Mouse (Mus musculus) regulatory T cell (primary cell): Measurements from ENCODE around the gene Dmgdh.

Source experiments
- in situ Hi-C: fragments of 300-600 bp; cut with MboI, MseI; formaldehyde crosslinking; loops from one replicate; pipeline ENCODE4 v1.15.1; 2025; ENCODE audit warnings: high pct_unique_total_duplicates

Dmgdh gene

DNA sequence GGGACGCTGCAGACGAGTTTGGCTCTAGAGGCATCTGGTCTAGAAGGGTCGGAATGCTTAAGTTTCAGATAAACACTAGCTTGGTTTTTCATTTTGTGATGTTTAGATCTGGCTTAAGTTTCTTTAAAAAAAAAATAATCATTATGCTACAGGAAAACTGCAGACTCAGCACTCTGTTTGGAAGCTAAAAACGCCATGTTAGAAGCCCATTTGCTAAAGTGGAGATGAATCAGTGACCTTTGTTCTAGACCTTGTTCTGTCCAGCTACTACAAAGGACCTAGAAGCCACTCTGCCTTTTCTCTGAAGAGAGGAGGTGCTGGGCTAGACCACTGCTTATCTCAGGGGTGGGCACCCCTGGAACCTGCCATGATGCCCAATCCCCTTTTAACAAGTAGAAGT, 36.1 kb downstream of the Dmgdh start:
- in situ Hi-C loops, result no loop called here

DNA sequence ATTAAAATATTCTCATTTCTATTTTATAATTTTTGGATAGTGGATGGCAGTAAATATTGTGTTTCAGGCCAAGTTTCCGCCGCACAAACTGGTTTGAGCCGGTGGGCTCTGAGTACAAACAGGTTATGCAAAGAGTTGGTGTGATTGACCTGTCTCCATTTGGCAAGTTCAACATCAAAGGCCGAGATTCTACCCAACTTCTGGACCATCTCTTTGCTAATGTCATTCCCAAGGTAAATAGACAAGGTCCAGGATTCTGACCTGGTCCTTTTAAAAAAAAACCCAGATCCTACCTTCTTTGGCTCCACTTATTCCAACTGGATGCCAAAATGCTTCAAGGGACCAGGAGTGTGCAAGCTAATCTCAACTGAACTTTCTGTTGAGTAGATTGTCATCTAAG, 37.0 kb downstream of the Dmgdh start:
- in situ Hi-C loops, result no loop called here

DNA sequence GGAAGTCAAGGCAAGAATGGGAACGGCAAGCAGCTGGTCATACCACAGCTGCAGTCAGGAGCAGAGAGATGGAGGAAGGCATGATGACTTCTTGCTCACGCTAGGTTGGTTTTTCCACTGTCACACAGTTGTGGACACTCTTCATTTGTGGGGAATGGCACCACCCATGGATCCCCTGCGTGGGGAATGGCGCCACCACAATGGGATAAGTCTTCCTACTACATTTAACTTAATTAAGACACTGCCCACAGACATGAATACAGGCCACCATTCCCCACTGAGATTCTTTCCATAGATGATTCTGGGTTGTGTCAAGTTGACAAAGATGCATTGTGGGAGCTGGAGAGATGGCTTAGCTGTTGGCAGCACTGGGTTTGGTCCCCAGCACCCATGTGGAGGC, 38.1 kb downstream of the Dmgdh start:
- in situ Hi-C loops, result no loop called here

DNA sequence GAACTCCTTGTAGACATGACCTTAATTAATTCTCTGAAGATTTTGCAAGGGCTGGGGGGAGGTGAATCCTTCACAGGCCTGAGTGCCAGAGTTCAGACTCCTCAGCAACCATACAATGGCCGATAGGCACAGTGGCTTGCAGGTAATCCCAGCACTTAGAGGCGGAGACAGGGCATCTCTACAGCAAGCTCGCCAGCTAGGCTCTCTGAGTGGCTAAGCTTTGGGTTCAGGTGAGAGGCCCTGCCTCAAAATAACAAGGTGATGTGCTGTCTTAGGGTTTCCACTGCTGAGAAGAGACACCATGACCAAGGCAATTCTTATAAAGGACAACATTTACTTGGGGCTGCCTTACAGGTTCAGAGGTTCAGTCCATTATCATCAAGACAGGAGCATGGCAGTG, 39.6 kb downstream of the Dmgdh start:
- in situ Hi-C loops, result no loop called here

DNA sequence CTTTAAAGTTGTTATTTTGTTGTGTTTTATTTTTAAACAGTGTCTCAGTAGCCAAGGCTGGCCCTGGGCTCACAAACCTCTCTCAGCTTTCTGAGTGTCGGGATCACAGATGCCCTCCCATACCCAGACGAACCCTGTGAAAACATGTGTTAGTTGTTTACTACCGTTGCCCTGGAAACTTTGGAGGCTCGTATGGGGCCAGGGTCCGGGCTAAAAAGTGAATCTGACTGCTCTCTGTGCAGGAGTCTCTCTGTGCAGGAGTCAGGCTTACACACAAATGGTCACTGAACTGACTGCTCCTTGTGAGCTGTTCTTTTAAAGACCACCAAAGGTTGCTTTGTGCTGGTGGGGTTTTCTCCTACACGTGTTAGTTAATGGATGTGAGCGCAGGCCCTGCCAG, 42.9 kb downstream of the Dmgdh start:
- in situ Hi-C loops, result no loop called here

DNA sequence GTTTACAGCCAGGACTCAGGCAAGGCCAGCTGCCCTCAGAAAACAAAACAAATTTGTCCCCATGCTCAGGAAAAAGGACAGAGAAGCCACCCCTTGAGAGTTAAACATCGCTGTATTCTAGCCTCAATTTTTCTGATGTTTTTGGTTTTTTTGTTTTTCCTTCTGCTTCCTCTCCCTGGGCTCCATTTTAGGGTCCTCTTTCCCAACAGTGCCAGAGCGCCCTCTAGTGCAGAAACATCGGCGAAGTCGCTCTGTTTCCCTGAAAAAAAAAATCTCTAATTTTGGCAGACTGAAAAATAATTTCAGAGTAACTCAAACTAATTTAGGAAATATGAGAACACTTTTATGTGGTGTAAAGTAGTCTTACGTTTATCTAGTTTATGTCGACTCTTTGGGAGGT, 44.7 kb downstream of the Dmgdh start:
- in situ Hi-C loops, result no loop called here

DNA sequence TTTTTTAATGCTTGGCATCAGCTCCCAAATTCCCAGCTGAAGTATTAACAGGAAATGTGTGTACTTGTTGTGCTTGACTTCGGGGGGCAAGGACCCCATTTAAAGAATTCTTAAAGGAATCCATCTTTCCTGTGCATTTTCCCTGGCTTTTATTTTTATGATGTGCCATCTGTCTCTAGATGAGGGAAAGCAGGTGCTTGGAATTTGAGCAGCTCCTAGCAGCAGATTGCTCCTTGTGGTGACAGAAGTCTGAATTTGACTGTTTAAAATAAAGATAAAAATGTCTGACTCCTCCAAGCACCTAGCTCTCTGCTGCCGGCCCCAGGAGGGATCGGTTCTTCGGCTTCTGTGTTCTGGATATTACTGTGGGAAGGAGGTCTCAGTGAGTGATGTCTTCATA, 47.7 kb downstream of the Dmgdh start:
- in situ Hi-C loops, result no loop called here

DNA sequence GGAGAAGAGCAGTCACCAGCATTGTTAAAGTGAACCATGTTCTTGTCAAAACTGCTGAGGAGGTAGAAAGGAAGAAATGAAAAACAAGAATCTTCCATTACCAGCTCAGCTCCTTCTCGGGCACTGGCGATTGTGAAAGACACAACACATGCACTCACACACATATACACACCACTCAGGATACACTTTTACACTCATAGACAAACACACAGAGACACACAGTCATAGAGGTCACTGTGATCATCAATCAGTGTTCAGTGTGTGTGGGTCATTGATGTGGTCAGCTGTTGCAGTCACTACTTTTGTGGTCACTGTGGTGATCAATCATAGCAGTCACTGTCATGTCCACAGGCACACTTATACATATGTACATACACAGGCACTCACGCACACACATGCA, 49.2 kb downstream of the Dmgdh start:
- in situ Hi-C loops, result no loop called here

DNA sequence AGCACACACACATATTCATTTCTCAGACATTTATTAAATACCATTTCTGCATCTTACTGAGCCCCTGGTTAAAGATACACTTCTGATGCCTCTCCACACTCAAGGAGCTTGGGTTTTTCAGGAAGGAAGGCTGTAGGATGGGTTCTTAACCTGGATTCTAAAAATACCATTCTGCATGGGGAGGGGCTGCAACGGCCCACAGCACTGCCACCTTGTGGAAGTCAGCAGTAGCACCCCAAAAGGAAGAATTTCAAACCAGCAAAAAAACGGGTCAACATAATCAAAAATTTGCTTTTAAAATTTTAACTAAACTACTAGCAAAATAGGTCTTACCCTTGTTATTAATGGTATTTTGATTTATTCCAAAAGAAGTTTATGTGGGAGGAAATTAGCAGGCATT, 50.0 kb downstream of the Dmgdh start:
- in situ Hi-C loops, result no loop called here

DNA sequence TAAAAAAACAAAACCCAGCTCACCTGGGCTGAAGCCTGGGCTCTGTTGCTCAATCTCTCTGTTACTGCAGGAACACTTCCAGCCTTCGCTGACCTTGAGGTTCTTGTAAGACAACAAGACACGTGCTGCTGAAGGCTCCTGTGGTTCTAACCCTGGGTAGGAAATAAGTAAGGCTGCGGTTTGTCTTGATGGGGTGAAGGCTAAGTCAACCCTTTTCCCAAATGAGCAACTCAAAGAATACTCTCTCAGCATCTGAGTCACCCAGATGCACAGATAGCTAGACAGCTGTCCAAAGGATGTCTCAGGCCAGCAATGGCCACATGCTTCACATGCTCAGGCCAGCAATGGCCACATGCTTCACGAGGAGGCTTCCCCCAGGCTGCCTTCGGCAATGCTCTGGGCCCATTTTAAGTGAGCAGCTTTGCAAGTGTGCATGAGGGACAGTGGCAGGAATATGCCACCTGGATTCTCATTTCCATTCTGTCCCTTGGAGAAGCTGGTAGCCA, 61.0 kb downstream of the Dmgdh start:
- in situ Hi-C loops, result no loop called here

DNA sequence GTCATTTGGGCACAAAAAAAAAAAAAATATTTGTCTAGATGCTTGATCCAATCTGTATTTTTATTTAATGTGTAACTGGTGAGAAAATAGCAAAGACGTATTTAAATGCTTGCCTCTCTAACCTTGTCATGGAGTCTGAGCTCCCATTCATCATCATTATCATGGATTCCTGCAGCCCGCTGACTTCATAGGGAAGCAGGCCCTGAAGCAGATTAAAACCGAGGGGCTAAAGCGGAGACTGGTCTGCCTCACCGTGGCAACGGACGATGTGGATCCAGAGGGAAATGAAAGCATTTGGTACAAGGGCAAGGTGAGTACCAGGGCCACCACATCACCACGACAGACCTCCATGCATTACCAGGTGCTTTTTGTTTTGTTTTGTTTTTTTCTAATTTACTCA, 69.9 kb downstream of the Dmgdh start:
- in situ Hi-C loops, result no loop called here

DNA sequence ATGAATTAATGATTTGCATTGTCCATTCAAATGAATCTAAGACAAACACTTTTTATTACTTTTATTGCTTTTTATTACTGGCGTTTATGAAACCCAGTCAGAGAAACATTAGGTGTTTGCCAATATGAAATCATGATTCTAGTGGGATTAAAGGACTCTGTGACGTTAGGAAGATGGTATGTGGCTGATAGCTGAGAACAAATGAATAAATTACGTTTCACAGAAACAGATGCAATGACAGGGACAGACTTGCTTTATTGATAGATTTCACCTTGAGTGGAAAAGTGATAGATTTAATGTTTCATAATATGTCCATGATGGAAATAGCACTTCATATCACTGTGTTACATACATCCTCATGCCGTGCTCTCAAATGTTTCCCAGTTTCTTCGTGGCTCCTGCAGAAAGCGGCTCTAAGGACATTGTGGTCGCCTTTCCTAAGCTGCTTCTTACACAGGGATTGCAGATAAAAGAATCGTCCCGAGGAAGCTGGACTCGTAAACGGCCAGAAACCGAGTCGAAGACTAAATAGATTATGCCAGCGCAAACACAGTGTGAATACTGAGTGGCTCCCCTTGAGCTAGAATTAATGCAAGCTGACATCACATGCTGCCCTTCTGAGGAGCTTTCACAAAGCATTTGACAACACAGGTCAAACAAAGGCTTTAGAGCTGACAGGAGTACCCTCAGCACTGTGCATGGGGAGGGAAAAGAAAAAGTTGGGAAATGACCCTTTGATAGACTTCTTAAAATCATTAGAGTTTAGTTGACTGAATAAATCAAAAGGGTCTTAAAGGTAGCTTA, 78.6 kb downstream of the Dmgdh start:
- in situ Hi-C loops, result no loop called here

DNA sequence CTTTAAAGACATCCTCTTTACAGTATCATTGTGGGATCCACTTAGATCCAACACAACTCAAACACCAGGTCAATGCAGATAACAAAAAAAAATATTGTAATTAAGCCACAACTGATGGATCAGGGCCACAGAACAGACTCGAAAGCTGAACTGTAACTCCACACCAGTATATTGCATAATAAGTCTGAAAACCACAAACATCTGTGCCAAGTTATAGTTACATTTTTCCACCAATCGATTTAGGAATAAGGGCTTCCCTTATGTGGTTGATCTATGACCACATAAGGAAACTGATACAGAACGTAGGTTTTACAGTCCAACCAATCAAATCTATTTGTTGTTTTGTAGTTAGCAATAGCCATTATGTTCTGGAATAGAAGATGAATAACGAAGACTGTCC, 80.9 kb downstream of the Dmgdh start:
- in situ Hi-C loops, result no loop called here

DNA sequence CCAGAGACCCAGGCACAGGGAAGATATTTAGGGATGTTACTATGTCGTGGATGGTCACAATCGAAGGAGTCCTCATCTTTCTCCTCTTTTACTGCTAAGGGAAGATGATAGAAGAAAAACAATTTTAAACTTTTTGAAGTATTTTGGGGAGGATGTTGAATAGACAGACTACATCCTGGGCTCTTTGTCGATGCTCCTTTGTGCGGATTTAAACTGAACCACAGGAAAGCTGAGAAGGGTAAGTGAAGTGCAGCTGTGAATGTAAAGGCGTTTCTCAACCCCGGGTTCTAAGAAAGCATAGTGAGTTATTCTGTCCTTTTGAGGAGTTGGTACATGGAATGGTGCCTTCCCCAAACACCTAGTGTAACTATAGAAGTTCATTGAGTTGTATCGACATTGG, 82.4 kb downstream of the Dmgdh start:
- in situ Hi-C loops, result no loop called here

DNA sequence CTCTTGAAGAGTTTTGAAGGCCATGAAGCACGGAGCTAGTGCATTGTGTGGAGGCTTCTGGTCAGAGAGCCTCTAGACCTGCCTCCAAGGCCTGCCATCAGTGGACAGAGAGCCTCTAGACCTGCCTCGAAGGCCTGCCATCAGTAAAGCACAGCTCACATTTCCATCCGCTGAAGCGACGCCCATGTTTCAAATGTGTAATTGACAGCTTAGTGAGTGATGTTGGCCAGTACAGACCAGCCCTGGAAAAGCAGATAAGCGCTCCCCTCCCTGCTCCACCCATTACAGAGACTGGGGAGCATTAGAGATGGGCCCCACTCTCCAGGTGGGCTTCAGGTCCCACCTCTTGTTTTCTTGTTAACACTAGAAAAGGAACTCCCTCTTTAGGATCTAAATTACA, 83.3 kb downstream of the Dmgdh start:
- in situ Hi-C loops, result no loop called here

DNA sequence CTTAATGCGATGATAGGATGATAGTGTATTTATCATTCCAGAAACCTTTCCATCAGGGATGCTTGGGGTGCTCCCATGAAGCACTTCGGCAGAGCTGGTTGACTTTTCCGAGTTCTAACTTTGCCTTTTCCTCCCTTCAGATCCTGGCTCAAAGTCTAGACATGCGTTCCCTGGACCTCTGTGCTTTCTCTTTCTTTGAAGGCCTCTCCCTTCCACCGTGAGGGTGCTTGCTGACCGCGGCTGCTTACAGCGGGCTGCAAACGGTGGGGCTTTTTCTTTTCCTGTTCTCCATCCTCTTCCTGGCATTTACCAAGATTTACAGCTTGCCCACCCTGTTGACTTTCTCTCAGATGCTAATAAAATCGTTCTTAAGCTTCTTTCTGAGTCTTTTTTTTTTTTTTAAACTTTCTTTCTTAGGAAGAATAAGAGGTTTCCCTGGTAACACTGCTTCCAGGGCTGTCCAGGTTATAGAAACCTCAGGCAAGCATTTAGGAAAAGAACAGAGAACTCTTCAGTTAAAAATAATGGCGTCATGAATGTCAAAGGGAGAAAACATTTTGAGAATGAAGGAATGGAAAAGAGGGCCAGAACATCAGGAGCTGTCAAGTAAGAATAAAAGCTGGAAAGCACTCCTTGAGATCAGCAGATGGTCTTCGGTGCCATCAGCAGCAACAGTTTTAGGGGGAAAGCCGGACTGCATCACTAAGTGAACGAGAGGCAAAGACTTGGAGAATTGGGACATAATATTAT, 84.1 kb downstream of the Dmgdh start:
- in situ Hi-C loops, result no loop called here

DNA sequence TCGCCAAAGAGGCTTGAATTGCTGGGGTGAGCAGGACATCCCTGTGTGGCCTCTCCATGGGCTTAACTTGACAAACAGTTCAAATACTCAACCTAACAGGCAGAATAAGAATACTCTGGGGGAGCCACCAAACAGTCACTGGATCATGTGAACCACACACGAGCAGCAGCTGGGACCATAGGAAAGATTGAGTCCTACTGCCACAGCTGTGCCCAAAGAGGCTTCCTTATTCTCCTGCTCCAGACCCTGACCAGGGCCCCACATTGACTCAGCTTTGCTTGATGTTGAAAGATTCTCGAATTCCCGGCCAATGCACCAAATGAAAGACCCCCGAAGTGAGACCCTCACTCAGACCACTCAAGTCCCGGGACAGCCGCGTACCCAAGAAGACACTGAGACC, 87.6 kb downstream of the Dmgdh start:
- in situ Hi-C loops, result no loop called here

DNA sequence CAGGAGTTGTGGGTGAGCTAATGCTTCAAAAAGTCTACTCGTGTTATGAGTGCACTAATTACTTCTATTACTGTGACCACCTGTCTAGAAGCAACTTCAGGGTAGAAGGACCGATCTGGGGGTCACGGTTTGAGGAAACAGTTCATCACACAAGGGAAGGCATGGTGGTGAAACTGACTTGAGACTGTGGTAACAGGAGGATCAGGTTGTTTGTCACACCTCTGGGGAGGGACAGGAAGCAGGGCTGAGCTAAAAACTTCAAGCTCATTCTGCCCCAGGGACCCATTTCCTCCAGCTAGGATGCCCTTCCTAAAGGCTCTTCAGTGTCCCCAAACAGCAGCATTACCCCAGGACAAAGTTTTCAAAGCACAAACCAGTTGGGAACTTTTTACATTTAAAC, 88.6 kb downstream of the Dmgdh start:
- in situ Hi-C loops, result no loop called here

DNA sequence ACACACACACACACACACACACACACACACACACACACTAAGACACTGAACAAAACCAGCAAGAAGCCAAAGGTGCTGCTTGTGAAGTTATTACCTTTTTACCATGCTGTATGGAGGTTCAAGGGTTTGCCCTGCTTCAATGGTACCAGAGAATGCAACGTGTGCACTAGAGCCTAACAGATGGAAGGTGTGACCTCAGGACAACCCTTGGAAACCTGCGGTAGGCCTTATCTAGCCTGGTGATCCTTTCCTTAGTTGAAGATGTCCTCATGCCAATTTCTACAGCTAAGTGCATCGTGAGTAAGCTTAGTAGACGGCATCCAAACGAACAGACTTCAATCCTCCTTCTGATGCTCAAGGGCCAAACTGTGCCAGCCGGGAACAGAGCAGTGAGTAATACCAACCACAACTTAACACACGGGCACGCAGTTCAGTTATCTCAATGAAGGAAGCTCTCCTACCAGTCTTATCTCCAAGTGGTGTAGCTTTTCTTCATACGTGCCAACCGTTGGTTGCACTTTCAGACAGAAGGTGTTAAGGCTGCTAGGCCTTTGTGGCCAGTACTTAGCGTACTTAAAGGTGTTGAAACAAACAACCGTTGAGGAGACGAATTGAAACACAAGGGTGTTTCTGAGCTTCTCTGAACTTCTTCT, 90.2 kb downstream of the Dmgdh start:
- in situ Hi-C loops, result no loop called here

DNA sequence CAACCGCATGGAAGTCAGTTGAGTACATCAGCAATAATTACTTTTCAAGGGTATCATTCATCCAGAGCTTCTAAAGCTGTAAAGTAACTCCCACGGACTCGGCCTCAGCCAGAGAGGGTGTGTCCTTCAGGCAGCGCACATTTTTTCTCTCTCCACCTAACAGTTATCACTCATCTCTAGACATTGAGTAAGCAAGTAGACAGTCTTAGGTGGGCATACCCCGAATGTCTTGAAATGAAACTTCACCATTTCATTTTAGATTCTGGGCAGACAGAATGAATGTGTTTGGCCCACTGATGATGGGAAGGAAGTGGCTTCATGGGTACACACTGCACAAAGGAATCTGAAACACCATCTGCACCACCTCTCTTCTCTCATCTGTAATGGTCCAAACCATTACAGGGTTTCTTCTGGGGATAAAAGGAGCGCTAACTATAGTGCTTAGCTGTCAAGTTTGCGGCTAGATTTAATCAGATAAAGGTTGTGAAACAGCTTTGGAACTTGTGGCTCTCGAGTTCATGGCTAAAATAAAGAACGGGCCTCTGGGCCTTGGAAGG, 96.9 kb downstream of the Dmgdh start:
- in situ Hi-C loops, result no loop called here

DNA sequence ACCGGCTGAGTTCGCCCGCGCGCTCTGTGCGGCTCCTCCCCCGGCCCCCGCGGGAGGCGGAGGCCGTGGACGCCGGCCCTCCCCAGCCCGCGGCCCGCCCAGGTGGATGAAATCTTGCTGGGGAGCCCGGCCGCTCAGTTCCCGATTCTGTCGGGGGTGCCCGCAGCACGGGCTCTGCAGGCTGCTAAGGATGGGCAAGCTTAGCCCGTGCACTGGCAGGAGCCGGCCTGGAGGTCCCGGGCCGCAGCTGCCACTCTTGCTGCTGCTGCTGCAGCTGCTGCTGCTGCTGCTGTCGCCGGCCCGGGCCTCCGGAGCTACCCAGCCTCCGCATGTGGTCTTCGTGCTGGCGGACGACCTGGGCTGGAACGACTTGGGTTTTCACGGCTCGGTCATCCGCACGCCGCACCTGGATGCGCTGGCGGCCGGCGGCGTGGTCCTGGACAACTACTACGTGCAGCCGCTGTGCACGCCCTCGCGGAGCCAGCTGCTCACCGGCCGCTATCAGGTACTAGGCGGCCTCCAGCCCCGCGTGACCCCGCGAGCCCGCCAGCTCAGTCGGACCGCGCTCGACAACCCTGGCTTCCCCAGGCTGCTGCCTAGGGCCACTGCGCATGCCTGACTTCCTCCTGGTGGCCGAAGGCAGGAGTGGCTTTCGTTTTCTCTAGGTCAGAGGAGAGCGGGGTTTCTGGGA, 97.5 kb downstream of the Dmgdh start, which contains the start of gene Arsb:
Arsb (plus strand) TSS at position 43 of the 691 bp plus-strand sequence.
- in situ Hi-C loops, result no loop called here

DNA sequence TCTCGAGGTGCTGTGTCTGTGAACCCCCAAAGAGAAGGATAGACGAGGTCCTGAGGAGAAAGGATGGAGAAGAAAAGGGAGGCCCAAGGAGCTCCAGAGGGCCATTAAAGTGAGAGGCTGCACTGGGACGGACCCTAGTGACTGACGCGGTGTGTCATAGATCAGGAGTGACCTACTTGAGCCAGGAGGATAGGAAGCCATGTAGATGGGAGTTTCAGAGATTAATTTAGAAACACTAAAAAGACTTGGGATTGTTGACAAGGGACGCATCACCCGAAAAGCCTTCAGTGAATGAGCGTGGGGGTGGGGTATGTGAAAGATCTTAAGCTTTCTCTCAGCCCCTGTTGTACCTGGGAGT, 98.0 kb downstream of the Dmgdh start:
- in situ Hi-C loops, result no loop called here
